Mouse (Mus musculus): Measurements from ENCODE around the gene Msrb3. TPM values are rescaled to one million over a fixed set of nuclear protein-coding genes. Genes with fewer than 3 reads are reported as not detected.
A peak's percentile ranks its signal among the peaks of the same experiment; 100 is the strongest.

Gene Msrb3
- polyA plus RNA-seq, 1 experiment from 2014 or later = 29.6 TPM

DNA sequence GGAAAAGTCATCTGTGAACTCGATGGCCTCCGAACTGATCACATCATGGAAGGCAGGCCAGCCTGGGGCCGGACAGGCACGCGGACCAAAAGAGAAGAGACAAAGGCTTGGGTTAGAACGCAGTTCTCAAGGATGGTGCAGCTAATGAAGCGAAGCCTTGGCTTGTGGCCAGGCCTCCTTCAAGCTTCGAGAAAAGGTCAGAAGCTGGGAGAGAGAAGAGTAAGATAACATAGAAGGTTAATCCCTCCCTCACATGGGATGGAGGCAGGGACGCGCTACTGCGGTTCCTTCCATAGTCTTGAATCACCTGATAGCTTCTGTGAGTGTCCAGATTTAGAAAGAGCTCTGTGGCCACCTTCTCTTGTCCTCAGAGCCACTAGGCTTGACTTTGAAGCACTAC lies 107.5 kb downstream of the Msrb3 start:
- Histone ChIP-seq H3K4me1 (ENCODE audit: control insufficient read depth, insufficient read depth, low read length) (peaks cover 11% of the 10 kb centered on the region), H3K9ac (ENCODE audit: low read length) (no peak overlapping the region), H3K9me3 (replicated peaks; ENCODE audit: control insufficient read depth, low read length) (no peaks in the 10 kb centered on the region), H3K4me2 (ENCODE audit: low read depth, low read length) (no peak overlapping the region), H3K4me3 (replicated peaks; ENCODE audit: low read length) (no peak overlapping the region), H3K36me3 (ENCODE audit: control insufficient read depth, insufficient read depth, low read length) (no peaks in the 10 kb centered on the region), H3K27ac (ENCODE audit: low read length) (no peak overlapping the region), H3K27me3 (ENCODE audit: control insufficient read depth, insufficient read depth, low read length) (no peaks in the 10 kb centered on the region)
- 83% methylated on average over 11 of the region's 11 CpGs for WGBS
- no peak for ATAC-seq (ENCODE audit: insufficient read depth, low FRiP score)

DNA sequence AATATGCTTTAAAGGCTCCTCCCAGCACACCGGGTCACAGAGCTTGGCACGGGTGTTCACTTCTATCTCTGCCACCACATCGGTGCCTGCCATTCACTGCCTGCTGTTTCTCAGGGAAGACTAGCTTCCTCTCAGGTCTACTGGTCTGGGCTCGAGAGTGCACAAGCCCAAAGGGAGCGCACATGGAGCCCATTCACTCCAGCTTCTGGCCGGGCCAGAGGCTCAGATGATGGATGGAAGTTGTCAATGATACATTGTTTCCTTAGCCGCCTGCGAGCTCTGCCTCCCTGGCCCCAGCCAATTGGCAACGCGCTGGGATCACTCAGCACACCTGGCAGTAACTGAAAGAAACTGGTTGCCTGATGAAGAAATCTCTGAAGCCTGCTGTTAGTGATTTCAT lies 111.7 kb downstream of the Msrb3 start:
- H3K36me3 ChIP-seq (ENCODE audit: control insufficient read depth, insufficient read depth, low read length) = no peaks in the 10 kb centered on the region
- no peak for ATAC-seq (ENCODE audit: insufficient read depth, low FRiP score)
- H3K9ac ChIP-seq (ENCODE audit: low read length) = no peak overlapping the region
- no peak overlapping the region for H3K27ac ChIP-seq (ENCODE audit: low read length)
- H3K4me3 ChIP-seq (replicated peaks; ENCODE audit: low read length) = no peak overlapping the region
- no peaks in the 10 kb centered on the region for H3K4me1 ChIP-seq (ENCODE audit: control insufficient read depth, insufficient read depth, low read length)
- WGBS = 34% methylated on average over 10 of the region's 10 CpGs
- H3K9me3 ChIP-seq (replicated peaks; ENCODE audit: control insufficient read depth, low read length) = no peaks in the 10 kb centered on the region
- no peak overlapping the region for H3K4me2 ChIP-seq (ENCODE audit: low read depth, low read length)
- no peaks in the 10 kb centered on the region for H3K27me3 ChIP-seq (ENCODE audit: control insufficient read depth, insufficient read depth, low read length)

- Histone ChIP-seq H3K4me3 (replicated peaks; ENCODE audit: low read length) (no peak overlapping the region), H3K9ac (ENCODE audit: low read length) (no peak overlapping the region), H3K36me3 (ENCODE audit: control insufficient read depth, insufficient read depth, low read length) (no peaks in the 10 kb centered on the region), H3K4me2 (ENCODE audit: low read depth, low read length) (no peak overlapping the region), H3K9me3 (replicated peaks; ENCODE audit: control insufficient read depth, low read length) (no peaks in the 10 kb centered on the region), H3K27ac (ENCODE audit: low read length) (no peak overlapping the region), H3K27me3 (ENCODE audit: control insufficient read depth, insufficient read depth, low read length) (no peaks in the 10 kb centered on the region), H3K4me1 (ENCODE audit: control insufficient read depth, insufficient read depth, low read length) (no peaks in the 10 kb centered on the region)
- 65% methylated on average over 5 of the region's 5 CpGs for WGBS
- ATAC-seq (ENCODE audit: insufficient read depth, low FRiP score) = no peak
Observed at GRCm38 (mm10) chr10:120784516-120784915, 114.4 kb downstream of the Msrb3 start.

DNA sequence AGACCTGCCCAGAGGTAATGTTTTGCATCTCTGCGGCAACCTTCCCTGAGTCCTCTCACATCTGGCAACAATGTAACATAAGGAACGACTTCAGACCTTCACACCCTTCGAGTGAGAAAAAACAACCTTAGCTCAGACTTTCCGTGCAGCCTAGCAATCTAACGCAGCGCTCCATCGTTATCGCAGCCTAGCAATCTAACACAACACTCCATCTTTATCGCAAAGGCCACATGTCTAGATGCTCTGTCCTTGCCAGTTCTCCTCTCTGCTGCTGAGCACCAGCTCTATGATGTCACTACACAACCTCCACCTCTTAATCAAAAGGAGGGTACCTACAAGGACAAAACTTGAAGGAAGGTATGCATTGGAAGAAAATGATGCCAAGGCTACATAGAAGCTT lies 115.5 kb downstream of the Msrb3 start:
- H3K27me3 ChIP-seq (ENCODE audit: control insufficient read depth, insufficient read depth, low read length) = no peaks in the 10 kb centered on the region
- 78% methylated on average over 9 of the region's 9 CpGs for WGBS
- no peak for ATAC-seq (ENCODE audit: insufficient read depth, low FRiP score)

GRCm38 (mm10) chr10:120777499-120777898 lies 121.4 kb downstream of the Msrb3 start:
- H3K36me3 ChIP-seq (ENCODE audit: control insufficient read depth, insufficient read depth, low read length) = no peaks in the 10 kb centered on the region
- H3K9me3 ChIP-seq (replicated peaks; ENCODE audit: control insufficient read depth, low read length) = no peaks in the 10 kb centered on the region
- H3K27me3 ChIP-seq (ENCODE audit: control insufficient read depth, insufficient read depth, low read length) = no peaks in the 10 kb centered on the region
- 84% methylated on average over 3 of the region's 3 CpGs for WGBS
- ATAC-seq (ENCODE audit: insufficient read depth, low FRiP score) = no peak
- no peaks in the 10 kb centered on the region for H3K4me1 ChIP-seq (ENCODE audit: control insufficient read depth, insufficient read depth, low read length)
- no peak overlapping the region for H3K9ac ChIP-seq (ENCODE audit: low read length)
- no peak overlapping the region for H3K4me2 ChIP-seq (ENCODE audit: low read depth, low read length)
- H3K27ac ChIP-seq (ENCODE audit: low read length) = no peak overlapping the region
- H3K4me3 ChIP-seq (replicated peaks; ENCODE audit: low read length) = no peak overlapping the region

More for the DNA sequence above, 115.5 kb downstream of the Msrb3 start:
- no peak overlapping the region for H3K4me3 ChIP-seq (replicated peaks; ENCODE audit: low read length)
- H3K4me2 ChIP-seq (ENCODE audit: low read depth, low read length) = no peak overlapping the region
- no peaks in the 10 kb centered on the region for H3K4me1 ChIP-seq (ENCODE audit: control insufficient read depth, insufficient read depth, low read length)
- no peaks in the 10 kb centered on the region for H3K9me3 ChIP-seq (replicated peaks; ENCODE audit: control insufficient read depth, low read length)
- no peak overlapping the region for H3K9ac ChIP-seq (ENCODE audit: low read length)
- H3K36me3 ChIP-seq (ENCODE audit: control insufficient read depth, insufficient read depth, low read length) = no peaks in the 10 kb centered on the region
- no peak overlapping the region for H3K27ac ChIP-seq (ENCODE audit: low read length)

- ATAC-seq (ENCODE audit: insufficient read depth, low FRiP score) = no peak
- Histone ChIP-seq H3K9ac (ENCODE audit: low read length) (no peak overlapping the region), H3K27ac (ENCODE audit: low read length) (no peak overlapping the region), H3K4me2 (ENCODE audit: low read depth, low read length) (no peak overlapping the region), H3K4me3 (replicated peaks; ENCODE audit: low read length) (no peak overlapping the region), H3K36me3 (ENCODE audit: control insufficient read depth, insufficient read depth, low read length) (no peaks in the 10 kb centered on the region), H3K27me3 (ENCODE audit: control insufficient read depth, insufficient read depth, low read length) (no peaks in the 10 kb centered on the region), H3K9me3 (replicated peaks; ENCODE audit: control insufficient read depth, low read length) (no peaks in the 10 kb centered on the region), H3K4me1 (ENCODE audit: control insufficient read depth, insufficient read depth, low read length) (no peaks in the 10 kb centered on the region)
- 63% methylated on average over 4 of the region's 4 CpGs for WGBS
Observed at GRCm38 (mm10) chr10:120775361-120775760, 123.5 kb downstream of the Msrb3 start.

GRCm38 (mm10) chr10:120767418-120767817 lies 131.5 kb downstream of the Msrb3 start:
- ATAC-seq (ENCODE audit: insufficient read depth, low FRiP score) = no peak
- Histone ChIP-seq H3K4me3 (replicated peaks; ENCODE audit: low read length) (no peak overlapping the region), H3K27me3 (ENCODE audit: control insufficient read depth, insufficient read depth, low read length) (no peaks in the 10 kb centered on the region), H3K4me1 (ENCODE audit: control insufficient read depth, insufficient read depth, low read length) (peaks cover 16% of the 10 kb centered on the region), H3K36me3 (ENCODE audit: control insufficient read depth, insufficient read depth, low read length) (no peaks in the 10 kb centered on the region), H3K9me3 (replicated peaks; ENCODE audit: control insufficient read depth, low read length) (no peaks in the 10 kb centered on the region), H3K9ac (ENCODE audit: low read length) (no peak overlapping the region), H3K4me2 (ENCODE audit: low read depth, low read length) (no peak overlapping the region), H3K27ac (ENCODE audit: low read length) (no peak overlapping the region)
- WGBS = 84% methylated on average over 3 of the region's 3 CpGs

- Histone ChIP-seq H3K27ac (ENCODE audit: low read length) (no peak overlapping the region), H3K36me3 (ENCODE audit: control insufficient read depth, insufficient read depth, low read length) (no peaks in the 10 kb centered on the region), H3K4me3 (replicated peaks; ENCODE audit: low read length) (no peak overlapping the region), H3K4me2 (ENCODE audit: low read depth, low read length) (no peak overlapping the region), H3K9ac (ENCODE audit: low read length) (no peak overlapping the region), H3K9me3 (replicated peaks; ENCODE audit: control insufficient read depth, low read length) (no peaks in the 10 kb centered on the region), H3K4me1 (ENCODE audit: control insufficient read depth, insufficient read depth, low read length) (peaks cover 16% of the 10 kb centered on the region), H3K27me3 (ENCODE audit: control insufficient read depth, insufficient read depth, low read length) (no peaks in the 10 kb centered on the region)
- 84% methylated on average over 11 of the region's 11 CpGs for WGBS
- ATAC-seq (ENCODE audit: insufficient read depth, low FRiP score) = no peak
Observed at GRCm38 (mm10) chr10:120765398-120765797, 133.5 kb downstream of the Msrb3 start.

DNA sequence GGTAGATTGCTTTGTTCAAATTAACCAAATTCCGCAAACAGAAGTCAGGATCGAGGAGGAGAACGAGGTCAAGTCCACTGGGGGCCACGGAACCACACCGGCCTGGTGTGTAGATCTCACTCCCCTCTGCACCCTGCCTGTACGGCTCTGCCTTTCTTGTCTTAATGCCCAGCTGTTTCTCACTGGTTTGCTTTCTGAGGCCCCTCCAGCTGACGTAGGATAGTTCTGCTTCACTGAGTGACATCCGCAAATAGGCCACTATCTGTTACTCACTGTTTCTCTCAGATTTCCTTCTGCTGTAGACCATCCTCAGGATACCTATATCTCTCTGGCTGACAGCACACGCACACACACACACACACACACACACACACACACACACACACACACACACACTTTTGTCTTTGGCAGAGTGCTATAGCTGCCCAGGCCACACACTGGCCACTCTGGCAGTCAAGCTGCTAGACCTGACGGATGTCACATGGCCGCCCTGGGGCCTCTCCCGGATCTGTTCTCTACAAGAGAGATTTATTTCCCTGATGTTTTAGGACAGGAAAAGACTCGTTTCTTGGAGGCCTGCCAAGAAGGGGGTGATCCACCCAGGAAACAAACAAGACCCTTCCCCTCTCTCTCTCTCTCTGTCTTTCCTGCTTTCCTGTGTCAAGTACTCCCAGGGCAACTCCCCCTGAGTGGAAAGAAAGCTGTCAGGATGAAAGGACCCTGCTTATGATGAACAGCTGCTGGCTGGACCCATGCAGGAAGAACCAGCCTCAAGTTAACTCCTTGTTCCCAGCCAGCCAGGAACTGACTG lies 135.0 kb downstream of the Msrb3 start:
- H3K27ac ChIP-seq (ENCODE audit: low read length) = peak overlapping the region; percentile 57
- no peaks in the 10 kb centered on the region for H3K27me3 ChIP-seq (ENCODE audit: control insufficient read depth, insufficient read depth, low read length)
- peak overlapping the region; percentile 19; the same call in 1 of the 2 replicates for H3K4me2 ChIP-seq (ENCODE audit: low read depth, low read length)
- H3K4me1 ChIP-seq (ENCODE audit: control insufficient read depth, insufficient read depth, low read length) = peaks cover 16% of the 10 kb centered on the region
- H3K36me3 ChIP-seq (ENCODE audit: control insufficient read depth, insufficient read depth, low read length) = no peaks in the 10 kb centered on the region
- 0 out of 2 replicates have a peak overlapping the region, but pooled peaks have one; percentile 8 for H3K9ac ChIP-seq (ENCODE audit: low read length)
- no peaks in the 10 kb centered on the region for H3K9me3 ChIP-seq (replicated peaks; ENCODE audit: control insufficient read depth, low read length)
- WGBS = 32% methylated on average over 13 of the region's 13 CpGs
- no peak overlapping the region for H3K4me3 ChIP-seq (replicated peaks; ENCODE audit: low read length)
- peak; percentile 92 for ATAC-seq (ENCODE audit: insufficient read depth, low FRiP score)

Data from stomach, embryonic 16.5 days (tissue).